16 mouse cellular contexts compared by ENCODE assay signal in genomic region chr15:57639115-57639514, GRCm38 (mm10).
DNase-seq lines count a peak whose midpoint lies in the region; ATAC-seq and TF ChIP-seq lines count a peak whose summit lies in the region.
"Had no signal": no experiment of that assay in that cellular context is flagged by ENCODE, and none has a peak within 500 bp of the region (broad histone marks: within the 10 kb centered on the region; RNA-seq: fewer than 3 reads in every experiment).

No protein-coding gene starts in this region.

- DNase-seq in hindbrain, postnatal 0 days (ENCODE audit: low spot score), result peak; percentile 41
- DNase-seq in brain, adult 2 months (ENCODE audit: low read depth, low spot score), result peak; percentile 93
- DNase-seq in cerebellum, adult 11-12 months, result peak; percentile 74
- DNase-seq in cerebellum, postnatal 36 days, result peak; percentile 49 to 66
- DNase-seq in c-Kit-positive CD71-positive TER-119-positive erythroid progenitor cells, embryonic 14.5 days (ENCODE audit: low spot score), result no peak
- DNase-seq in kidney, postnatal 14 days, result no peak
- DNase-seq: adrenal gland, adult 8-10 months; embryo, embryonic 11 days; lung, adult 2 months; right cerebral cortex, postnatal 14 days had no signal

- no peak for ATAC-seq in hindbrain, postnatal 0 days
- no peak for ATAC-seq in hindbrain, embryonic 13.5 days (ENCODE audit: low FRiP score)
- ATAC-seq: CD4-positive, CD25-positive, alpha-beta regulatory T cell, adult 4 months; intestine, embryonic 16.5 days; midbrain, embryonic 13.5 days had no signal

- H3K4me1 ChIP-seq in hindbrain, postnatal 0 days (ENCODE audit: insufficient read depth, low read length), result 0 out of 2 replicates have a peak, but pooled peaks cover 3% of the 10 kb centered on the region
- H3K4me1 ChIP-seq in hindbrain, embryonic 13.5 days (replicated peaks), result peaks cover 4% of the 10 kb centered on the region; the same call in 1 of the 2 replicates
- H3K4me1 ChIP-seq: midbrain, embryonic 13.5 days had no signal

- no peak overlapping the region for H3K4me2 ChIP-seq in hindbrain, postnatal 0 days (ENCODE audit: low read depth, low read length)
- H3K4me2 ChIP-seq in hindbrain, embryonic 13.5 days, result no peak overlapping the region
- H3K4me2 ChIP-seq: midbrain, embryonic 13.5 days had no signal

- H3K27me3 ChIP-seq in hindbrain, postnatal 0 days (ENCODE audit: insufficient read depth, low read length), result no peaks in the 10 kb centered on the region
- H3K27me3 ChIP-seq in hindbrain, embryonic 13.5 days, result no peaks in the 10 kb centered on the region
- H3K27me3 ChIP-seq: midbrain, embryonic 13.5 days had no signal

- H3K9ac ChIP-seq in hindbrain, postnatal 0 days (replicated peaks; ENCODE audit: low read length), result no peak overlapping the region
- H3K9ac ChIP-seq in hindbrain, embryonic 13.5 days, result no peak overlapping the region
- H3K9ac ChIP-seq: midbrain, embryonic 13.5 days had no signal

- WGBS in hindbrain, postnatal 0 days, result 45% methylated on average over 7 of the region's 7 CpGs
- 77% methylated on average over 7 of the region's 7 CpGs for WGBS in hindbrain, embryonic 13.5 days

- TF ChIP-seq CTCF in hindbrain, postnatal 0 days (IDR thresholded peaks at IDR 0.05; ENCODE audit: low read depth), result no peak

- no peak overlapping the region for H3K4me3 ChIP-seq in hindbrain, postnatal 0 days (ENCODE audit: low read length)
- H3K4me3 ChIP-seq in hindbrain, embryonic 13.5 days, result no peak overlapping the region
- H3K4me3 ChIP-seq: erythroblast, embryonic 14.5 days; midbrain, embryonic 13.5 days had no signal

- no peak overlapping the region for H3K27ac ChIP-seq in hindbrain, postnatal 0 days
- no peak overlapping the region for H3K27ac ChIP-seq in hindbrain, embryonic 13.5 days
- H3K27ac ChIP-seq: macrophage; midbrain, embryonic 13.5 days had no signal

- H3K36me3 ChIP-seq in hindbrain, postnatal 0 days (ENCODE audit: insufficient read depth, low read length), result no peaks in the 10 kb centered on the region
- no peaks in the 10 kb centered on the region for H3K36me3 ChIP-seq in hindbrain, embryonic 13.5 days
- H3K36me3 ChIP-seq: midbrain, embryonic 13.5 days had no signal

- no peaks in the 10 kb centered on the region for H3K9me3 ChIP-seq in hindbrain, postnatal 0 days (ENCODE audit: low read length)
- no peaks in the 10 kb centered on the region for H3K9me3 ChIP-seq in hindbrain, embryonic 13.5 days
- H3K9me3 ChIP-seq: midbrain, embryonic 13.5 days had no signal

Comparison
In these comparisons a context has a peak if more than half of its experiments do, and no peak if none do; other contexts are left out.
1. DNase-seq: peak in hindbrain, postnatal 0 days (single experiment), brain, adult 2 months (single experiment), cerebellum, adult 11-12 months (single experiment) and cerebellum, postnatal 36 days (2 of 2); none in c-Kit-positive CD71-positive TER-119-positive erythroid progenitor cells, embryonic 14.5 days (single experiment) and kidney, postnatal 14 days (single experiment).